Mouse (Mus musculus): ENCODE results near the gene Irf7.

- TF ChIP-seq POLR2A (IDR thresholded peaks at IDR 0.05; ENCODE audit: low read depth, low read length) = no peak
- TF ChIP-seq CTCF (IDR thresholded peaks at IDR 0.05; ENCODE audit: borderline replicate concordance, insufficient read depth, low read length) = no peak
Measured at GRCm38 (mm10) chr7:141270631-141271030, 4.3 kb upstream of the Irf7 start.
